Mouse (Mus musculus): ENCODE measurements around the gene Cdkl3.
"Not testable (repeated sequence)": the region's sequence is repeated elsewhere in the genome, so short reads cannot be mapped to it uniquely, and the experiment has no call there.

Cdkl3 gene

DNA sequence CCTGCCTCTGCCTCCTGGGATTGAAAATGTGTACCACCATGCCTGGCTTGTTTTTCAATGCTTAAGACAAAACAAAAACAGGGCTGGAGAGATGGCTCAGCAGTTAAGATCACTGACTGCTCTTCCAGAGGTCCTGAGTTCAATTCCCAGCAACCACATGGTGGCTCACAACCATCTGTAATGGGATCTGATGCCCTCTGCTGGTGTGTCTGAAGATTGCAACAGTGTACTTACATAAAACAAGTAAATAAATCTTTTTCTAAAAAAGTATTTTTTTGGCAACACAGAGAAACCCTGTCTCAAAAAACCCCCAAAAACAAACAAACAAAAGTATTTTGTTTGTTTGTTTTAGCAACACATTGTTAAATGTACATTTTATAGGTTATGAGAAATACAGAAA is 116.4 kb downstream of the Cdkl3 start:
- not testable (repeated sequence) for DNase-seq (ENCODE audit: low spot score)

DNA sequence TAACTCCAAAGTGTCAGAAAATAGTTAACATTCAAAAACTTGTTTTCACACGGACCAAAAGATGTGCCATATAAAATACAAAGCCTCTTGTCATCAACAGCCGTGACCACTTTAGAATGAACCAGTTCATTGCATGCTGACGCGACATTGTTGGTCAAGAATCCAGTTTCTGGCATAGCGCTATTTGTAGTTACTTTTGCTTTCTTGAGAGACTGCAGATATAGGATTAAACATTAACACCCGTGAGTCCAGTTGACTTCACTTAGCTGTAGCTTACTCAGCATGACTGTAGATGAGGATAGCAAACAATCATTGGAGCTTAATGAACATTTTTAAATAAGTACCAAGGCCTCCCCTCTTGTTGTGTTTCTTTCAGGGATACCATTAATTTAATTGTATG is 118.0 kb downstream of the Cdkl3 start:
- DNase-seq (ENCODE audit: low spot score): no peak

DNA sequence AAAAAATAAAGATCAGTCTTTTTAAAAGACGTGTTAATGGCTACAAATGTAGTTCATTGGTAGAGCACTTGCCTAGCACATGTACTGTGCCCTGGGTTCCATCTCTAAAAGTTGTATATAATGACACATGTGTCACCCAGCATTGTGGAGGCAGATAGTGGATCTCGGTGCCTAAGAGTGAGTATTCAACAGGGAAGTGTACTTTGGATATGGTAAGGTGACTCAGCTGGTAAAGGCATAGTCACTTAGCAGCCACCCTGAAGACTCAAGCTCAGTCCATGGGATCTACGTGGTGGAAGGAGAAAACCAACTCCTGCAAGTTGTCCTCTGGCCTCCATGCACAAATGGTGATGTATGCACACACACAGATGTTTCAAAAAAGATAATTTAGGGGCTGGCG is 120.4 kb downstream of the Cdkl3 start:
- DNase-seq (ENCODE audit: low spot score): no peak

DNA sequence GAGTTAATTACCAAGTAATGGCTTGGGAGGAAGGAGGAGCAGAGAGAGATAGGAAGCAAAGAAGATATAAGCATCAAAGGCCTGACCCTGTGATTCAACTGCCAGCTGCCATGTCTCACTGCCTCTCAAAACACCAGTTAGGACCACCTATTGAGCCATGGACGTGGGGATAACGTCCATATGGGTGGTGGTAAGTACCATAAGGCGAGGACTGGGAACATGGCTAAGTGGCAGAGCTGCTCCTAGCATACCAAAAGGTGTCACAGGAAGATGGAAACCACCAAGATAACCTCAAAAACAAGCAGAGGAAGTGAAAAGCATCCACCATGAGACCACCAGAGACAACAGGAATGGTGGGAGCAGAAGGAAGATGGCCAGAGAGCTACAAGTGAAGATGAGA is 123.1 kb downstream of the Cdkl3 start:
- no peak for DNase-seq (ENCODE audit: low spot score)

DNA sequence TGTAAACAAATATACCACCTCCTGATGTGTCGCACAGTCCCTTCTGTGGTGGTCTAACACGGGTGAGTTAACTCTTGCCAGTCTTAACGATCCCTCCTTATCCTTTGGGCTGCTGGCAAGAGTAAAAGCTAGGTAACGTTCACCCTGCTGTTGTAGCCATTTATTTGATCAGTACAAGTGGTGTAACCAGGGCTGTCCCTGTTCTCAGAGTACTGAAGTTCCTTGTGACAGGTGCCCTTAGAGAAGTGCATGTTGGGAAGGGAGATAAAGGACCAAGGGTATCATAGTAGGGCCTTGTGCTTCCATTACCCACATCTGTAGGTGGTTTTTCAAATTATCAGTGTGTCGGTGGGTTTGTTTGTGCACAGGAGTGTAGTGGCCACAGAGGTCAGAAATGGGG is 123.7 kb downstream of the Cdkl3 start:
- no peak for DNase-seq (ENCODE audit: low spot score)

DNA sequence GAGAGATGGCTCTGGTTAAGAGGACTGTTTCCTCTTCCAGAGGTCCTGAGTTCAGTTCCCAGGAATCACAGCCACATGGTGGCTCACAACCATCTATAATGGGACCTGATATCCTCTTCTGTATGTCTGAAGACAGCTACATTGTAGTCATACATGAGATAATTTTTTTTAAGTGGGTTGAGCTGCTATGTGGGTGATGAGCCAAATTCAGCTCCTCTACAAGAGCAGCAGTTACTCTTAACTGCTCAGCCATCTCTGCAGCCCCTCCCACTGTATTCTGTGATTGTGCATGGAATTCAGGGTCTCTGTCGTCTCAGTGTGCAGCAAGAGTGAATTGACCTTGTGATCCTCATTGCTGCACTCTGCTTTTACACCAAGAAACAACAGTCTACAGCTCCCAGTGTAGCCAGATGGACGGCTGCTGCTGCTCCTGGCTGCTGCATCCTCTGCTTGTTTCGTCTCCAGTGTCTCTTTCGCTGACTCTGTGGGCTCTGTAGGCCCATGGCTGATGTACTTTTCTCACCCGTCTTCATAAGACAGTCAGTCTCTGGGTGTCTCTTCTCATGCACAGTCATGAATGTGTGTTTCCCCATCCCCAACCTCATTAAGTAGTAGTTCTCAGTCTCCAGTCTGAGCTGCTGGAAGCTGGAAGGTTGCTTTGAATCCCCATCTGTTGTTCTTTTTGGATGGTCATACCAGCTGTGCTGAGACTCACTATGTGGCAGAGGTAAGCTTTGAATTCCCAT is 124.5 kb downstream of the Cdkl3 start:
- DNase-seq (ENCODE audit: low spot score): no peak

DNA sequence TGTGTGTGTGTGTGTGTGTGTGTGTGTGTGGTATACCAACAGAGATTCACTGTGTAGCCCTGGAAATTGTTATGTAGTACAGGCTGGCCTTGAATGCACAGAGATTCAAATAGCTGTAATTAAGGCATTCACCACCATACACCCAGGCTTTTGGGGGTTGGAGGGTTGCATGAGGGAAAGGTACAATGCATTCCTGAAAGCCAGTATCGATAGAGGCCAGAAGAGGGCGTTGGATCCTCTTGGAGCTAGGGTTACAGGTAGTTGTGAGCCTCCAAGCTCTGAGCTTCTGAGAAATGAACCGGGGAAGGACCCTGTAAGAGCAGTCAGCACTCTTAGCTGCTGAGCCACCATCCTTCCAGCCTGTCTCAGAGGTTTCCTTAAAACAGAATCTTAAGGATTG is 125.2 kb downstream of the Cdkl3 start:
- no peak for DNase-seq (ENCODE audit: low spot score)

DNA sequence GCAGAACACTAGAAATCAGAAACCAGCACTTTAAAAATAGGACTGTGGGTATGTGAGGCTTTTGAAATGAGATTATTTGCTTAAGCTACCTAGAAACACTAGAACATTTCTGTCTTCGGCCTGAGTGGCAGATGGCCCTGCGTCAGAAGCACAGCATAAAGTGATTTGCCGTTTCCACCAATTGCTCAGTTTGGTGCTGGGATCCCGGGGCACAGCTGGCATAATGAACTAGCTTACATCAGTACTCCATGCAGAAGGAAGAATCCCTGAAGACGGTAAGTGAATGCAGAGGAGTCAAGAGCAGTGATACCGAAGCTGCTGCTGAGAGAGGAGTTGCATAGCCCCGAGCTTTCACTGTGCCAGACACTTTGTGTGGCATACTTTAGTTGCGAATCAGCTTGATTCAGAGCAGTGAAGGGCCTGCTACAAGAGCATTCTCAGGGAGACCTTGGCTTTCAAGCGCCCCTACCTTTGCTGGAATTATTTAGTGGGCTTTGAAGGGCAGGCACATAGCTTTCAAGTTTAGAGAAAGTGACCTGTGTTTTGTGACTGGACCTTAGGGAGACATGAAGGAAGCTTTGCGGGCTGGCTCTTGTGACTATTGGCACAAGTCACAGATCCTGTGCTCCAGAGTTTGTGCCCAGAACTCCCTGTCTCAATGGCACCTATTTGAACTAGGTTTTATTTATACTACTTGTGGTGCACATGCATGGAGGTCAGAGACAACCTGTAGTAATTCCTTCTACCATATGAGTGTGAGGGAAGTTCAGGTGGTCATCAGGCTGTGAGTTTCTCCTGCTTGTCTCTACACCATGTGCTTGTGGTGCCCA is 125.8 kb downstream of the Cdkl3 start:
- DNase-seq (ENCODE audit: low spot score): no peak

DNA sequence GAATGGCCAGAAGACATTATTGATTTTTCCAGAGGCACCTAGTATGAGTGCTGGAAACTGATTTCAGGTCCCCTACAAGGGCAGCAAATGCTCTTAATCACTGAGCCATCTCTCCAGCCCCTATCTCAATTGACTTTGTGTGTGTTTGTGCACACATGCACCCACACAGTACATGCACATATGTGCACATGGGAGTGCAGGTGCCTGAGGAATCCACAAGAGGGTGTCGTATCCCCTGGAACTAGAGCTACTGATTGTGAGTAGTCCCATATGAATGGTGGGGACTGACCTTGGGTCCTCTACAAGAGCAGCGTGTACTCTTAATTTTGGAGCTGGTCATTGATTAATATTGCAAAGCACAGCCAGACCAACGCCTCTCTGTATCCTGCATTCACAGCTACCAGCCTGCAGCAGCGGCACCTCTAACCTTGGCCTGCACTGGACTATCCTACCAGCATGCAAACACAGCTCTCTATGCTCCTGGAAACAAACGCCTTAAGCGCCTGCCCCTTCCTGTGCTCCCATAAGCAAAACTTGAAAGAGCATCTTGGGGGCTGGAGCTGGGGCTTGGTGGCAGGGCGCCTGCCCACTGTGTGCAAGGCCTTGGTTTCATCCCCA is 126.5 kb downstream of the Cdkl3 start:
- no peak for DNase-seq (ENCODE audit: low spot score)
